Mouse (Mus musculus): ENCODE results near the gene Soga3.

DNA sequence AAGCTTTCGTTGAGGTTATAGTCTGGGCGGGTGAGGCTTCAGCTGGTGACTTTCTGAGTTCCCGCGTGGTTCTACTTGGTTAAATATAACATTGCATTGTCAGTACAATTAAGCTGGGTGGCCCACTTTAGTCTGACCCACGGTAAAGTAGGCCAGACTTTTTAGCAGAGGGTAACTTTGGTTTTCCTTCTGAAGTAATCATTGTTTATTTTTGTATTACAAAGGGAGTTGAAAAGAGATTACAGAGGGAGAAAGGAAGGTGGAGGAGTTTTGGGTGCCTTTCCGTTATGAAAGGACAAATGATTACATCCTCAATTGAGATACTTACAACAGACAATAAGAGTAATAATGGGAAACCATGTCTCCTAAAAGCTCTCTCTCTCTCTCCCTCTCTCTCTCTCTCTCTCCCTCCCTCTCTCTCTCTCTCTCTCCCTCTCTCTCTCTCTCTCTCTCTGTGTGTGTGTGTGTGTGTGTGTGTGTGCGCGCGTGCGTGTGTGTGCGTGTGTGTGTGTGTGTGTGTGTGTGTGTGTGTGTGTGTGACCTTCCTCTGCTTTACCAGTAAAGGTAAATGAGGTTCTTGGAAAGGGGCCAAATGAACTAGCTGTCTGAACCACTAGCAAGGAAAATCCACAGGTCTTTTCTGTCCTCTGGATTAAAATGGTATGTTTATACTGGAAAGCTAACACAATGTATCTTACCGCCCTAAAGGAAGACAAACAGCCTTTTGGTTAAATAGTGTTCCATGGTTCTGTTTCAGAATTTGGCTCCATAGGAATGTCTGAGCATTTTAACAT, 1.2 kb downstream of the Soga3 start:
- TF ChIP-seq POLR2A (IDR thresholded peaks at IDR 0.05; ENCODE audit: low read depth, low read length), result no peak
- TF ChIP-seq CTCF (IDR thresholded peaks at IDR 0.05; ENCODE audit: borderline replicate concordance, insufficient read depth, low read length), result no peak

Measured in embryonic fibroblast, embryonic 13.5 days (primary cell).